Mouse (Mus musculus) small intestine, adult 2 months (tissue): ENCODE results near the gene Actn1.

ENCODE experiments used
- CTCF ChIP-seq: fragments of 200-500 bp; IDR thresholded peaks from 2 replicates; pipeline ENCODE4 v1.5.1; 2012; ENCODE audit warnings: low read depth, mild to moderate bottlenecking, control low read depth, inconsistent platforms, low read length, moderate library complexity, mixed read lengths; ENCODE audit not compliant: insufficient replicate concordance, insufficient read length; ENCODE audit errors: extremely low read depth
- POLR2A ChIP-seq: fragments of 200-500 bp; IDR thresholded peaks from 2 replicates; pipeline ENCODE4 v1.6.1; 2012; ENCODE audit warnings: low read depth, mild to moderate bottlenecking, control low read depth, inconsistent platforms, low read length, moderate library complexity

- no peak for TF ChIP-seq POLR2A
- TF ChIP-seq CTCF, result no peak
Measured at GRCm38 (mm10) chr12:80251554-80251953, 8.6 kb downstream of the Actn1 start.
